Mouse (Mus musculus) erythroblast, embryonic 14.5 days (primary cell): ENCODE measurements around the gene Zswim3.

ENCODE experiments used
- GATA1 ChIP-seq: IDR thresholded peaks from 2 replicates; pipeline ENCODE4 v1.6.1; 2012; ENCODE audit warnings: low read length, inconsistent platforms, mixed read lengths
- TAL1 ChIP-seq: IDR thresholded peaks from 3 replicates; pipeline ENCODE4 v1.6.1; 2012; ENCODE audit warnings: low read length, inconsistent platforms, mixed read lengths

GRCm38 (mm10) chr2:164823969-164824368 is 19.1 kb downstream of the Zswim3 start:
- TF ChIP-seq GATA1 (no peak), TAL1 (no peak)
